Mouse (Mus musculus) CH12.LX (cell line): ENCODE measurements at regions not wholly inside any gene's neighbourhood (a gene's known extent, or its start where the extent isn't known, plus 50 kb on each side); places are given as distances from the start of the nearest gene placed in this dataset.

Experiments used
- DNase-seq: peaks from one replicate; pipeline ENCODE4 v3.0.0-alpha.2; 2013; ENCODE audit errors: extremely low read depth
- H3K27ac ChIP-seq: 2 replicates; pipeline ENCODE4 v1.5.1; 2012; ENCODE audit warnings: low read depth, mild to moderate bottlenecking, control low read depth, moderate library complexity; ENCODE audit not compliant: insufficient read depth
- H3K27me3 ChIP-seq: replicated peaks from 2 replicates; pipeline ENCODE3; 2012; ENCODE audit warnings: inconsistent platforms
- H3K36me3 ChIP-seq, 2 experiments: replicated peaks in 1 of 2; 2 replicates each; pipeline versions ENCODE3 to v1.6.1; 2012; ENCODE audit warnings: inconsistent platforms in 1 of 2, low read length in 1 of 2, mild to moderate bottlenecking in 1 of 2, mixed read lengths in 1 of 2, moderate library complexity in 1 of 2; ENCODE audit not compliant: control insufficient read depth in 1 of 2, insufficient read depth in 1 of 2
- H3K4me1 ChIP-seq, 2 experiments: 2 replicates each; pipeline ENCODE4 v1.6.1; 2012; ENCODE audit warnings: inconsistent platforms in 1 of 2, moderate library complexity in 1 of 2; ENCODE audit not compliant: insufficient read depth in 2 of 2, control insufficient read depth in 1 of 2
- H3K4me2 ChIP-seq: 2 replicates; pipeline ENCODE4 v1.6.1; 2012; ENCODE audit warnings: low read depth, mild to moderate bottlenecking, control low read depth; ENCODE audit not compliant: poor library complexity, insufficient read depth, severe bottlenecking
- H3K4me3 ChIP-seq, 3 experiments: fragments of 150-350 bp in 1 of 3; sonication (generic) in 1 of 3; replicated peaks in 1 of 3; 2 replicates each; pipeline versions ENCODE3 to v1.5.1; 2011 to 2012; ENCODE audit warnings: low read depth in 2 of 3, low read length in 2 of 3, mild to moderate bottlenecking in 2 of 3, moderate library complexity in 2 of 3, control low read depth in 1 of 3, improper control_type of control experiment in 1 of 3, inconsistent platforms in 1 of 3, mixed read lengths in 1 of 3; ENCODE audit not compliant: poor library complexity in 1 of 3
- H3K79me2 ChIP-seq: replicated peaks from 2 replicates; pipeline ENCODE4 v1.6.1; 2012; ENCODE audit warnings: mild to moderate bottlenecking, moderate library complexity; ENCODE audit not compliant: control insufficient read depth, poor library complexity, insufficient read depth, severe bottlenecking; ENCODE audit errors: extremely low read depth
- H3K9ac ChIP-seq: 2 replicates; pipeline ENCODE4 v1.6.1; 2012; ENCODE audit warnings: low read depth, mild to moderate bottlenecking, control low read depth, moderate library complexity; ENCODE audit not compliant: insufficient read depth
- H3K9me3 ChIP-seq: replicated peaks from 2 replicates; pipeline ENCODE3; 2012; ENCODE audit warnings: low read length, inconsistent platforms, mixed read lengths
- BHLHE40 ChIP-seq: IDR thresholded peaks from 2 replicates; pipeline ENCODE4 v1.6.1; 2011; ENCODE audit warnings: mild to moderate bottlenecking, low read depth, low read length, improper control_type of control experiment
- CHD1 ChIP-seq: IDR thresholded peaks from 2 replicates; pipeline ENCODE4 v1.6.1; 2012; ENCODE audit warnings: low read depth, low read length, improper control_type of control experiment, inconsistent platforms
- CTCF ChIP-seq, 2 experiments: IDR thresholded peaks in 1 of 2; conservative IDR thresholded peaks in 1 of 2; 2 replicates each; pipeline ENCODE4 v1.5.1; 2011 to 2012; ENCODE audit warnings: low read depth in 2 of 2, low read length in 2 of 2, improper control_type of control experiment in 1 of 2, inconsistent platforms in 1 of 2, mild to moderate bottlenecking in 1 of 2, moderate library complexity in 1 of 2
- E2F4 ChIP-seq: IDR thresholded peaks from 2 replicates; pipeline ENCODE4 v1.6.1; 2011; ENCODE audit warnings: low read depth, low read length, improper control_type of control experiment; ENCODE audit not compliant: insufficient replicate concordance
- ELF1 ChIP-seq: IDR thresholded peaks from 2 replicates; pipeline ENCODE4 v1.6.1; 2014; ENCODE audit warnings: low read depth, mild to moderate bottlenecking, inconsistent platforms, low read length, improper control_type of control experiment
- EP300 ChIP-seq: IDR thresholded peaks from 2 replicates; pipeline ENCODE4 v1.6.1; 2011; ENCODE audit warnings: low read length, improper control_type of control experiment
- IRF4 ChIP-seq: IDR thresholded peaks from 2 replicates; pipeline ENCODE4 v1.6.1; 2014; ENCODE audit warnings: low read depth, mild to moderate bottlenecking, inconsistent platforms, low read length, improper control_type of control experiment
- JUN ChIP-seq: IDR thresholded peaks from 2 replicates; pipeline ENCODE4 v1.6.1; 2011; ENCODE audit warnings: low read depth, mild to moderate bottlenecking, low read length, improper control_type of control experiment, moderate library complexity; ENCODE audit not compliant: insufficient read depth
- JUND ChIP-seq: conservative IDR thresholded peaks from 2 replicates; pipeline ENCODE4 v1.6.1; 2011; ENCODE audit warnings: low read depth, low read length, improper control_type of control experiment
- KAT2A ChIP-seq: IDR thresholded peaks from 2 replicates; pipeline ENCODE4 v1.6.1; 2012; ENCODE audit warnings: low read length, improper control_type of control experiment, inconsistent platforms; ENCODE audit not compliant: insufficient replicate concordance
- MAFK ChIP-seq: IDR thresholded peaks from 2 replicates; pipeline ENCODE4 v1.6.1; 2011; ENCODE audit warnings: low read length, improper control_type of control experiment; ENCODE audit not compliant: insufficient replicate concordance
- MEF2A ChIP-seq: IDR thresholded peaks from 2 replicates; pipeline ENCODE4 v1.6.1; 2014; ENCODE audit warnings: low read depth, mild to moderate bottlenecking, inconsistent platforms, low read length, improper control_type of control experiment, borderline replicate concordance
- MYC ChIP-seq: IDR thresholded peaks from 2 replicates; pipeline ENCODE4 v1.6.1; 2011; ENCODE audit warnings: low read depth, mild to moderate bottlenecking, improper control_type of control experiment, low read length
- NELFE ChIP-seq: IDR thresholded peaks from 2 replicates; pipeline ENCODE4 v1.6.1; 2011; ENCODE audit warnings: low read depth, low read length, improper control_type of control experiment
- NRF1 ChIP-seq: IDR thresholded peaks from 2 replicates; pipeline ENCODE4 v1.6.1; 2014; ENCODE audit warnings: low read depth, mild to moderate bottlenecking, inconsistent platforms, low read length, improper control_type of control experiment, moderate library complexity
- PAX5 ChIP-seq: IDR thresholded peaks from 2 replicates; pipeline ENCODE4 v1.6.1; 2012; ENCODE audit warnings: low read length, inconsistent platforms, mixed read lengths
- POLR2A ChIP-seq: IDR thresholded peaks from 2 replicates; pipeline ENCODE4 v1.6.1; 2011; ENCODE audit warnings: low read depth, mild to moderate bottlenecking, improper control_type of control experiment, low read length
- POLR2AphosphoS2 ChIP-seq: IDR thresholded peaks from 2 replicates; pipeline ENCODE4 v1.6.1; 2011; ENCODE audit warnings: low read depth, low read length, improper control_type of control experiment
- SIN3A ChIP-seq: IDR thresholded peaks from 2 replicates; pipeline ENCODE4 v1.6.1; 2012; ENCODE audit warnings: low read length, improper control_type of control experiment, inconsistent platforms
- SMC3 ChIP-seq: IDR thresholded peaks from 2 replicates; pipeline ENCODE4 v1.6.1; 2011; ENCODE audit warnings: low read depth, low read length, improper control_type of control experiment
- TCF12 ChIP-seq: IDR thresholded peaks from 2 replicates; pipeline ENCODE4 v1.6.1; 2014; ENCODE audit warnings: low read depth, mild to moderate bottlenecking, inconsistent platforms, low read length, improper control_type of control experiment
- UBTF ChIP-seq: IDR thresholded peaks from 2 replicates; pipeline ENCODE4 v1.6.1; 2012; ENCODE audit warnings: low read depth, mild to moderate bottlenecking, inconsistent platforms, low read length, improper control_type of control experiment, moderate library complexity
- USF1 ChIP-seq: IDR thresholded peaks from 2 replicates; pipeline ENCODE4 v1.6.1; 2014; ENCODE audit warnings: low read depth, mild to moderate bottlenecking, inconsistent platforms, low read length, improper control_type of control experiment
- ZC3H11A ChIP-seq: IDR thresholded peaks from 2 replicates; pipeline ENCODE4 v1.6.1; 2012; ENCODE audit warnings: low read depth, mild to moderate bottlenecking, inconsistent platforms, low read length, improper control_type of control experiment
- ZKSCAN1 ChIP-seq: IDR thresholded peaks from 2 replicates; pipeline ENCODE4 v1.6.1; 2012; ENCODE audit warnings: low read depth, inconsistent platforms, low read length, improper control_type of control experiment, borderline replicate concordance
- dilution Hi-C: fragments of 300-500 bp; cut with MboI; formaldehyde crosslinking; loops from 2 replicates; pipeline ENCODE4 v1.14.3; 2020; ENCODE audit warnings: low sequenced_read_pairs; ENCODE audit not compliant: extremely low pct_unique_long_range_greater_than_20kb, extremely low pct_ligation_motif_present
- in situ Hi-C: fragments of 300-500 bp; cut with MboI; formaldehyde crosslinking; loops from 3 replicates; pipeline ENCODE4 v1.14.3; 2019; ENCODE audit warnings: low sequenced_read_pairs, low pct_ligation_motif_present, low pct_unique_long_range_greater_than_20kb, mixed read lengths

- in situ Hi-C loops = no loop called here
- TF ChIP-seq CHD1 = no peak
- no peak for TF ChIP-seq JUND
- no peak for TF ChIP-seq E2F4
- no peak for TF ChIP-seq SMC3
- TF ChIP-seq MAFK = no peak
- TF ChIP-seq, all 38 proteins: peak for 0
- Histone ChIP-seq H3K79me2 (no peaks in the 10 kb centered on the region), H3K36me3 (no peaks in the 10 kb centered on the region), H3K4me3 (no peak overlapping the region), H3K4me1 (no peaks in the 10 kb centered on the region), H3K27ac (no peak overlapping the region), H3K9ac (no peak overlapping the region), H3K4me2 (no peak overlapping the region), H3K9me3 (no peaks in the 10 kb centered on the region), H3K27me3 (no peaks in the 10 kb centered on the region)
- no peak for DNase-seq
- dilution Hi-C loops = no loop called here
Observed at GRCm38 (mm10) chr4:4497199-4497598, 296.0 kb downstream of the Impad1 start.

GRCm38 (mm10) chr4:4496181-4496580, 297.0 kb downstream of the Impad1 start:
- no peaks in the 10 kb centered on the region for H3K9me3 ChIP-seq

GRCm38 (mm10) chr4:4465169-4465714, 327.9 kb downstream of the Impad1 start:
- dilution Hi-C loops = no loop called here
- DNase-seq = no peak
- no peak overlapping the region for H3K9ac ChIP-seq
- H3K4me3 ChIP-seq = no peak overlapping the region
- H3K9me3 ChIP-seq = no peaks in the 10 kb centered on the region
- no peak overlapping the region for H3K4me2 ChIP-seq
- H3K27ac ChIP-seq = no peak overlapping the region
- in situ Hi-C loops = no loop called here
- peaks cover 0 to 5% of the 10 kb centered on the region in 2 experiments; a peak in 1 of 4 replicates for H3K4me1 ChIP-seq
- H3K36me3 ChIP-seq = no peaks in the 10 kb centered on the region
- TF ChIP-seq EP300 = no peak
- no peak for TF ChIP-seq CHD1
- no peak for TF ChIP-seq MAFK
- TF ChIP-seq ZC3H11A = no peak
- no peak for TF ChIP-seq MEF2A
- TF ChIP-seq ZKSCAN1 = no peak
- TF ChIP-seq PAX5 = no peak
- no peak for TF ChIP-seq POLR2A
- no peak for TF ChIP-seq KAT2A
- no peak for TF ChIP-seq CTCF (conservative IDR thresholded peaks at IDR 0.05 in 1 of 2, IDR thresholded peaks at IDR 0.05 in 1 of 2; ENCODE audit: low read depth in 2 of 2, low read length in 2 of 2)
- TF ChIP-seq NELFE = no peak
- no peak for TF ChIP-seq MYC
- TF ChIP-seq JUN = no peak
- no peak for TF ChIP-seq TCF12
- TF ChIP-seq JUND = no peak
- no peak for TF ChIP-seq POLR2AphosphoS2
- TF ChIP-seq NRF1 = no peak
- no peak for TF ChIP-seq USF1
- TF ChIP-seq BHLHE40 = no peak
- no peak for TF ChIP-seq SIN3A
- H3K79me2 ChIP-seq = no peaks in the 10 kb centered on the region
- H3K27me3 ChIP-seq = no peaks in the 10 kb centered on the region

More at GRCm38 (mm10) chr4:4496181-4496580, 297.0 kb downstream of the Impad1 start:
- no peak overlapping the region for H3K9ac ChIP-seq
- H3K36me3 ChIP-seq = no peaks in the 10 kb centered on the region
- no peaks in the 10 kb centered on the region for H3K79me2 ChIP-seq
- dilution Hi-C loops (no loop called here), in situ Hi-C loops (no loop called here)
- DNase-seq = no peak
- no peak for TF ChIP-seq CHD1
- no peak for TF ChIP-seq UBTF
- no peak for TF ChIP-seq ELF1
- TF ChIP-seq IRF4 = no peak
- no peak for TF ChIP-seq NRF1
- no peak for TF ChIP-seq CTCF (conservative IDR thresholded peaks at IDR 0.05 in 1 of 2, IDR thresholded peaks at IDR 0.05 in 1 of 2; ENCODE audit: low read depth in 2 of 2, low read length in 2 of 2)
- TF ChIP-seq JUN = no peak
- H3K27ac ChIP-seq = no peak overlapping the region
- H3K4me3 ChIP-seq = no peak overlapping the region
- no peaks in the 10 kb centered on the region for H3K4me1 ChIP-seq
- H3K27me3 ChIP-seq = no peaks in the 10 kb centered on the region
- H3K4me2 ChIP-seq = no peak overlapping the region
